Mouse (Mus musculus): ENCODE measurements around the gene Add3. TPM values are rescaled to one million over a fixed set of nuclear protein-coding genes. Genes with fewer than 3 reads are reported as not detected.

Gene Add3
- polyA plus RNA-seq, 1 experiment from 2014 or later = 59.2 TPM

GRCm38 (mm10) chr19:53193190-53193589, 52.9 kb downstream of the Add3 start:
- Histone ChIP-seq H3K9me3 (ENCODE audit: control insufficient read depth, low read length) (no peaks in the 10 kb centered on the region), H3K4me1 (ENCODE audit: control insufficient read depth, insufficient read depth, low read length) (0 out of 2 replicates have a peak, but pooled peaks cover 2% of the 10 kb centered on the region), H3K4me3 (ENCODE audit: low read depth, low read length) (no peak overlapping the region), H3K27me3 (ENCODE audit: control insufficient read depth, insufficient read depth, low read length) (no peaks in the 10 kb centered on the region), H3K9ac (ENCODE audit: low read length) (no peak overlapping the region), H3K36me3 (ENCODE audit: control insufficient read depth, insufficient read depth, low read length) (no peaks in the 10 kb centered on the region), H3K27ac (ENCODE audit: low read depth, low read length) (no peak overlapping the region), H3K4me2 (ENCODE audit: low read depth) (no peak overlapping the region)
- DNase-seq (ENCODE audit: low spot score) (no peak), ATAC-seq (ENCODE audit: insufficient read depth, low FRiP score, low TSS enrichment) (no peak)
- 84% methylated on average over 2 of the region's 2 CpGs for WGBS

GRCm38 (mm10) chr19:53193964-53194582, 53.8 kb downstream of the Add3 start:
- WGBS = 69% methylated on average over 11 of the region's 11 CpGs
- Histone ChIP-seq H3K36me3 (ENCODE audit: control insufficient read depth, insufficient read depth, low read length) (no peaks in the 10 kb centered on the region), H3K4me1 (ENCODE audit: control insufficient read depth, insufficient read depth, low read length) (0 out of 2 replicates have a peak, but pooled peaks cover 2% of the 10 kb centered on the region), H3K9me3 (ENCODE audit: control insufficient read depth, low read length) (no peaks in the 10 kb centered on the region), H3K27ac (ENCODE audit: low read depth, low read length) (no peak overlapping the region), H3K4me3 (ENCODE audit: low read depth, low read length) (no peak overlapping the region), H3K4me2 (ENCODE audit: low read depth) (no peak overlapping the region), H3K9ac (ENCODE audit: low read length) (no peak overlapping the region), H3K27me3 (ENCODE audit: control insufficient read depth, insufficient read depth, low read length) (no peaks in the 10 kb centered on the region)
- DNase-seq (ENCODE audit: low spot score) = no peak
- no peak for ATAC-seq (ENCODE audit: insufficient read depth, low FRiP score, low TSS enrichment)

- 65% methylated on average over 9 of the region's 9 CpGs for WGBS
- no peak overlapping the region for H3K4me3 ChIP-seq (ENCODE audit: low read depth, low read length)
- H3K27me3 ChIP-seq (ENCODE audit: control insufficient read depth, insufficient read depth, low read length) = no peaks in the 10 kb centered on the region
- no peak for ATAC-seq (ENCODE audit: insufficient read depth, low FRiP score, low TSS enrichment)
- H3K4me2 ChIP-seq (ENCODE audit: low read depth) = no peak overlapping the region
- H3K4me1 ChIP-seq (ENCODE audit: control insufficient read depth, insufficient read depth, low read length) = 0 out of 2 replicates have a peak, but pooled peaks cover 2% of the 10 kb centered on the region
- no peak overlapping the region for H3K9ac ChIP-seq (ENCODE audit: low read length)
- H3K9me3 ChIP-seq (ENCODE audit: control insufficient read depth, low read length) = no peaks in the 10 kb centered on the region
- DNase-seq (ENCODE audit: low spot score) = no peak
- no peak overlapping the region for H3K27ac ChIP-seq (ENCODE audit: low read depth, low read length)
- H3K36me3 ChIP-seq (ENCODE audit: control insufficient read depth, insufficient read depth, low read length) = no peaks in the 10 kb centered on the region
Observed at GRCm38 (mm10) chr19:53194751-53195520, 54.7 kb downstream of the Add3 start.

DNA sequence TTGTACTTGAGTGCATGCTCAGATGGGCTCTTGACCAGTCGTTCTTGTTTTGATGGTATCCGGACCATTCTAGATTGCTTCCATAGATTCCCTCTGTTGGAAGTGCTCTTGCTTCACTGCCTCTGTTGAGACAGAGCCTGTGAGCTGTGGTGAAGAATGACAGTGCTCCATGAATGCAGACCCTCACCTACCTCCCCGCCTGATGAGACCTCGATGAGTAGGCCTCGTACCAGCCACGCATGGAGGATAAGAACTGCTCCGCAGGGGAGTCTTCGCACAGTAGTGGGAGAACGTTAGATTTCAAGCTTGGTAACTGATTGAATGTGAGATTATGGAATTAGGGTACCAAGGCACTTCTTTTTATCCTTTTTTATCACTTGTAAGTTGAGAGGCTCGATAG, 56.7 kb downstream of the Add3 start:
- Histone ChIP-seq H3K27ac (ENCODE audit: low read depth, low read length) (no peak overlapping the region), H3K4me2 (ENCODE audit: low read depth) (no peak overlapping the region), H3K9me3 (ENCODE audit: control insufficient read depth, low read length) (no peaks in the 10 kb centered on the region), H3K9ac (ENCODE audit: low read length) (no peak overlapping the region), H3K27me3 (ENCODE audit: control insufficient read depth, insufficient read depth, low read length) (no peaks in the 10 kb centered on the region), H3K4me1 (ENCODE audit: control insufficient read depth, insufficient read depth, low read length) (0 out of 2 replicates have a peak, but pooled peaks cover 2% of the 10 kb centered on the region), H3K36me3 (ENCODE audit: control insufficient read depth, insufficient read depth, low read length) (no peaks in the 10 kb centered on the region), H3K4me3 (ENCODE audit: low read depth, low read length) (no peak overlapping the region)
- ATAC-seq (ENCODE audit: insufficient read depth, low FRiP score, low TSS enrichment) (no peak), DNase-seq (ENCODE audit: low spot score) (no peak)
- WGBS = 92% methylated on average over 10 of the region's 10 CpGs

DNA sequence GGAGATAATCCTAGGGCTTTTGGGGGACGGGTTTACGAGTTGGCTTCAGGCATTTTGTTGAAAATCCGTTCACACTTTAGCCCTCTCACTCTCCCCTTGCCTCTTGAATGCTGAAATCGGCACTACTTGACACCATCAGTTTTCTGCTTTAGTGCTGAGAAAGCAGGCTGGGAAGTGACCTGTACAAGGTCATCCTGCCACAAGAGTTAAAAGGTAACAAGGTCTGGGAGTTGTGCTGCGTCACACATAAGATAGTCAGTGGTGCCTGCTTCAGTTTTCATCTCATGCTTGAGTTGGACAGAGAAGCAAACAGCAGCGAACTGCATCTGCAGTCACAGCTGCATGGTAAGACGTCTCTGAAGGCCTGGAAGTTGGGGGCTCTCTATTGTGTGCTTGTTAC, 57.5 kb downstream of the Add3 start:
- Histone ChIP-seq H3K9ac (ENCODE audit: low read length) (no peak overlapping the region), H3K4me1 (ENCODE audit: control insufficient read depth, insufficient read depth, low read length) (0 out of 2 replicates have a peak, but pooled peaks cover 2% of the 10 kb centered on the region), H3K36me3 (ENCODE audit: control insufficient read depth, insufficient read depth, low read length) (no peaks in the 10 kb centered on the region), H3K4me2 (ENCODE audit: low read depth) (no peak overlapping the region), H3K4me3 (ENCODE audit: low read depth, low read length) (no peak overlapping the region), H3K27me3 (ENCODE audit: control insufficient read depth, insufficient read depth, low read length) (no peaks in the 10 kb centered on the region), H3K27ac (ENCODE audit: low read depth, low read length) (no peak overlapping the region), H3K9me3 (ENCODE audit: control insufficient read depth, low read length) (no peaks in the 10 kb centered on the region)
- DNase-seq (ENCODE audit: low spot score) = no peak
- no peak for ATAC-seq (ENCODE audit: insufficient read depth, low FRiP score, low TSS enrichment)
- 81% methylated on average over 7 of the region's 7 CpGs for WGBS

GRCm38 (mm10) chr19:53198706-53199572, 58.7 kb downstream of the Add3 start:
- H3K27me3 ChIP-seq (ENCODE audit: control insufficient read depth, insufficient read depth, low read length) = no peaks in the 10 kb centered on the region
- H3K9ac ChIP-seq (ENCODE audit: low read length) = no peak overlapping the region
- H3K27ac ChIP-seq (ENCODE audit: low read depth, low read length) = no peak overlapping the region
- no peak overlapping the region for H3K4me2 ChIP-seq (ENCODE audit: low read depth)
- no peaks in the 10 kb centered on the region for H3K36me3 ChIP-seq (ENCODE audit: control insufficient read depth, insufficient read depth, low read length)
- WGBS = 90% methylated on average over 17 of the region's 17 CpGs
- 0 out of 2 replicates have a peak, but pooled peaks cover 2% of the 10 kb centered on the region for H3K4me1 ChIP-seq (ENCODE audit: control insufficient read depth, insufficient read depth, low read length)
- no peak for ATAC-seq (ENCODE audit: insufficient read depth, low FRiP score, low TSS enrichment)
- H3K9me3 ChIP-seq (ENCODE audit: control insufficient read depth, low read length) = no peaks in the 10 kb centered on the region
- no peak overlapping the region for H3K4me3 ChIP-seq (ENCODE audit: low read depth, low read length)
- DNase-seq (ENCODE audit: low spot score) = no peak

DNA sequence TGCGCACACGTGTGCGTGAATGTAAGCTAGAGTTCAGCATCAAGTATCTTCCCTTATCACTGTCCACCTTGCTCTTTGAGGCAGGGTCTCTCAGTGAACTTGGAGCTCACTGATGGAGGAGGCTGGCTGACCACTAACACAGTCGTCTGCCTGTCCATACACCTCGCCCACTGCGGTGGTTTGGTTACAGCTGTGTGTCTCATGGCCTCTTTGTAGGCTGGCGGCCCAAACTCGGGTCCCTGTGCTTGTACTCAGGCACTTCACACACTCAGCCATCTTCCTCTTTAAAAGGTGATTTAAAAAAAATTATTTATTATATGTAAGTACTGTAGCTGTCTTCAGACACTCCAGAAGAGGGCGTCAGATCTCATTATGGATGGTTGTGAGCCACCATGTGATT, 59.5 kb downstream of the Add3 start:
- Histone ChIP-seq H3K4me1 (ENCODE audit: control insufficient read depth, insufficient read depth, low read length) (0 out of 2 replicates have a peak, but pooled peaks cover 2% of the 10 kb centered on the region), H3K27me3 (ENCODE audit: control insufficient read depth, insufficient read depth, low read length) (no peaks in the 10 kb centered on the region), H3K4me2 (ENCODE audit: low read depth) (no peak overlapping the region), H3K9ac (ENCODE audit: low read length) (no peak overlapping the region), H3K36me3 (ENCODE audit: control insufficient read depth, insufficient read depth, low read length) (no peaks in the 10 kb centered on the region), H3K9me3 (ENCODE audit: control insufficient read depth, low read length) (no peaks in the 10 kb centered on the region), H3K27ac (ENCODE audit: low read depth, low read length) (no peak overlapping the region), H3K4me3 (ENCODE audit: low read depth, low read length) (no peak overlapping the region)
- DNase-seq (ENCODE audit: low spot score) (no peak), ATAC-seq (ENCODE audit: insufficient read depth, low FRiP score, low TSS enrichment) (no peak)
- WGBS = 94% methylated on average over 9 of the region's 9 CpGs

- no peak overlapping the region for H3K4me2 ChIP-seq (ENCODE audit: low read depth)
- H3K4me3 ChIP-seq (ENCODE audit: low read depth, low read length) = no peak overlapping the region
- no peaks in the 10 kb centered on the region for H3K4me1 ChIP-seq (ENCODE audit: control insufficient read depth, insufficient read depth, low read length)
- DNase-seq (ENCODE audit: low spot score) (no peak), ATAC-seq (ENCODE audit: insufficient read depth, low FRiP score, low TSS enrichment) (no peak)
- no peaks in the 10 kb centered on the region for H3K27me3 ChIP-seq (ENCODE audit: control insufficient read depth, insufficient read depth, low read length)
- H3K27ac ChIP-seq (ENCODE audit: low read depth, low read length) = no peak overlapping the region
- no peak overlapping the region for H3K9ac ChIP-seq (ENCODE audit: low read length)
- no peaks in the 10 kb centered on the region for H3K36me3 ChIP-seq (ENCODE audit: control insufficient read depth, insufficient read depth, low read length)
- no peaks in the 10 kb centered on the region for H3K9me3 ChIP-seq (ENCODE audit: control insufficient read depth, low read length)
- WGBS = 98% methylated on average over 1 of the region's 1 CpGs
Observed at GRCm38 (mm10) chr19:53202116-53202515, 61.9 kb downstream of the Add3 start.
